Mouse (Mus musculus): ENCODE measurements around the gene Gsg1. TPM values are rescaled to one million over a fixed set of nuclear protein-coding genes. Genes with fewer than 3 reads are reported as not detected.

Gene Gsg1
- total and polyA plus RNA-seq, 3 experiments: not detected

DNA sequence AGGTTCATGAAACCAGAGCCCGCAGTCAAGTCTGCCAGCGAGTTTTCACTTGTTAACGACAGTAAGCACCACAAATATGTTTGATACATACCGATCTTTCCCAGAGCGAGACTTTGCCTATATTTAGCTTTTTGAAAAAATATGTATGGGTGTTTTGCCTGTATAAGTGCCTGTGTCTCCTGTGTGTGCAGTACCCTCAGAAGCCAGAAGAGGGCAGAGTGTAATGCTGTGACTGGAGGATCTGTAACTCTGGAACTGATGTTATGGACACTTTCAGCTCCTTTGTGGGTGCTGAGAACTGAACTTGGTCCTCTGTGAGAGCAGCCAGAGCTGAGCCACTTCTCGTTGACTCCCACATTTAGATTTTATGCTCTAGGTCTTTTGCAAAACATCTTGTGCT lies 10.0 kb upstream of the Gsg1 start:
- Histone ChIP-seq H3K27ac (ENCODE audit: control insufficient read depth, low read depth, low read length) (no peak overlapping the region), H3K4me3 (ENCODE audit: control insufficient read depth in 1 of 2, insufficient read depth in 1 of 2, low read depth in 2 of 2, low read length in 2 of 2) (no peak overlapping the region), H3K4me1 (ENCODE audit: control insufficient read depth in 1 of 2, insufficient read depth in 2 of 2, low read length in 2 of 2) (no peaks in the 10 kb centered on the region), H3K27me3 (ENCODE audit: control insufficient read depth in 1 of 2, insufficient read depth in 2 of 2, low read length in 2 of 2) (no peaks in the 10 kb centered on the region), H3K36me3 (ENCODE audit: control insufficient read depth in 1 of 2, insufficient read depth in 2 of 2, low read length in 2 of 2) (no peaks in the 10 kb centered on the region), H3K79me2 (ENCODE audit: control insufficient read depth, insufficient read depth, low read length, poor library complexity) (no peaks in the 10 kb centered on the region), H3K9ac (ENCODE audit: control insufficient read depth, low read depth, low read length, poor library complexity, severe bottlenecking) (no peak overlapping the region), H3K9me3 (replicated peaks; ENCODE audit: insufficient read depth, low read length) (no peaks in the 10 kb centered on the region)
- TF ChIP-seq SMC3 (IDR thresholded peaks at IDR 0.05; ENCODE audit: low read depth, low read length) (peak; percentile 32; the same call in 1 of the 2 replicates), CTCF (IDR thresholded peaks at IDR 0.05 in 2 of 3, conservative IDR thresholded peaks at IDR 0.05 in 1 of 3; ENCODE audit: control insufficient read depth in 1 of 3, insufficient read depth in 1 of 3, low read depth in 2 of 3, low read length in 3 of 3, poor library complexity in 1 of 3, severe bottlenecking in 1 of 3) (peak; percentile 9 to 51 (median 27); a peak in 4 of 6 replicates), MYC (IDR thresholded peaks at IDR 0.05; ENCODE audit: low read depth, low read length) (no peak), RAD21 (IDR thresholded peaks at IDR 0.05; ENCODE audit: low read depth, low read length) (peak; percentile 4)
- DNase-seq (ENCODE audit: low read depth, low spot score): peak; percentile 27

- TF ChIP-seq TBP (IDR thresholded peaks at IDR 0.05; ENCODE audit: low read depth, low read length) (no peak), ZC3H11A (IDR thresholded peaks at IDR 0.05; ENCODE audit: low read depth, low read length) (no peak), CTCF (IDR thresholded peaks at IDR 0.05 in 2 of 3, conservative IDR thresholded peaks at IDR 0.05 in 1 of 3; ENCODE audit: control insufficient read depth in 1 of 3, insufficient read depth in 1 of 3, low read depth in 2 of 3, low read length in 3 of 3, poor library complexity in 1 of 3, severe bottlenecking in 1 of 3) (no peak), TCF12 (IDR thresholded peaks at IDR 0.05; ENCODE audit: low read depth, low read length) (no peak), E2F4 (IDR thresholded peaks at IDR 0.05; ENCODE audit: borderline replicate concordance, low read depth, low read length) (no peak), ZKSCAN1 (IDR thresholded peaks at IDR 0.05; ENCODE audit: low read depth, low read length) (no peak)
- H3K79me2 ChIP-seq (ENCODE audit: control insufficient read depth, insufficient read depth, low read length, poor library complexity): no peaks in the 10 kb centered on the region
Observed at GRCm38 (mm10) chr6:135262565-135262964, 8.4 kb upstream of the Gsg1 start.

DNA sequence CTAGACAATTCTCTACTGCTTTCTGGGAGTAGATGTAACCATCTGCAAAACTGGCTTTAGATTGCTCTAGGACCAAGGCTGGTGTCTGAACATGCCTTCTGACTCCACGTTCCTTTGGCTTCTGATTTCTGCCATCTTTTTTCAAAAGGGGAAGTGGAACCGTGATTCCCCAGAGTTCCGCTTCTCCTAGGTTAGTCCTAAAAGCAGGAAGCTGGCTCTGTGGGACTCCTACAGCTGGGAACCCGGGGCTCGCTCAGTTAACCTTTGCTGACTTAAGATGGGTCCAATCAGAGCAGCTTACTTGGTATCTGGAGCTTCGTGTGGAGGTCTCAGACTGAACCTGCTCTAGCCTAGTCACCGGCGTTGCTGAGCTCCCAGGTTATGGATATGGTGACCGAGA lies 7.0 kb upstream of the Gsg1 start:
- H3K79me2 ChIP-seq (ENCODE audit: control insufficient read depth, insufficient read depth, low read length, poor library complexity): no peaks in the 10 kb centered on the region
- no peaks in the 10 kb centered on the region for H3K9me3 ChIP-seq (replicated peaks; ENCODE audit: insufficient read depth, low read length)
- H3K27me3 ChIP-seq (ENCODE audit: control insufficient read depth in 1 of 2, insufficient read depth in 2 of 2, low read length in 2 of 2): no peaks in the 10 kb centered on the region
- H3K36me3 ChIP-seq (ENCODE audit: control insufficient read depth in 1 of 2, insufficient read depth in 2 of 2, low read length in 2 of 2): no peaks in the 10 kb centered on the region
- no peak overlapping the region for H3K27ac ChIP-seq (ENCODE audit: control insufficient read depth, low read depth, low read length)
- no peaks in the 10 kb centered on the region for H3K4me1 ChIP-seq (ENCODE audit: control insufficient read depth in 1 of 2, insufficient read depth in 2 of 2, low read length in 2 of 2)
- no peak for TF ChIP-seq POLR2AphosphoS2 (IDR thresholded peaks at IDR 0.05; ENCODE audit: low read length)
- no peak for TF ChIP-seq TCF12 (IDR thresholded peaks at IDR 0.05; ENCODE audit: low read depth, low read length)
- no peak for TF ChIP-seq HCFC1 (IDR thresholded peaks at IDR 0.05; ENCODE audit: low read depth, low read length)
- no peak for TF ChIP-seq JUND (IDR thresholded peaks at IDR 0.05; ENCODE audit: low read depth, low read length)
- no peak for TF ChIP-seq MYC (IDR thresholded peaks at IDR 0.05; ENCODE audit: low read depth, low read length)
- TF ChIP-seq SMC3 (IDR thresholded peaks at IDR 0.05; ENCODE audit: low read depth, low read length): no peak
- no peak for TF ChIP-seq MEF2A (IDR thresholded peaks at IDR 0.05; ENCODE audit: extremely low read depth, insufficient replicate concordance, low read depth, low read length, poor library complexity, severe bottlenecking)
- no peak for TF ChIP-seq TBP (IDR thresholded peaks at IDR 0.05; ENCODE audit: low read depth, low read length)
- no peak for TF ChIP-seq MYB (IDR thresholded peaks at IDR 0.05; ENCODE audit: low read depth, low read length)
- no peak for TF ChIP-seq MAZ (IDR thresholded peaks at IDR 0.05; ENCODE audit: low read depth, low read length)
- H3K4me3 ChIP-seq (ENCODE audit: control insufficient read depth in 1 of 2, insufficient read depth in 1 of 2, low read depth in 2 of 2, low read length in 2 of 2): no peak overlapping the region
- H3K9ac ChIP-seq (ENCODE audit: control insufficient read depth, low read depth, low read length, poor library complexity, severe bottlenecking): no peak overlapping the region
- no peak for DNase-seq (ENCODE audit: low read depth, low spot score)

More at GRCm38 (mm10) chr6:135262565-135262964, 8.4 kb upstream of the Gsg1 start:
- Histone ChIP-seq H3K9ac (ENCODE audit: control insufficient read depth, low read depth, low read length, poor library complexity, severe bottlenecking) (no peak overlapping the region), H3K27me3 (ENCODE audit: control insufficient read depth in 1 of 2, insufficient read depth in 2 of 2, low read length in 2 of 2) (no peaks in the 10 kb centered on the region), H3K27ac (ENCODE audit: control insufficient read depth, low read depth, low read length) (no peak overlapping the region), H3K36me3 (ENCODE audit: control insufficient read depth in 1 of 2, insufficient read depth in 2 of 2, low read length in 2 of 2) (no peaks in the 10 kb centered on the region), H3K4me3 (ENCODE audit: control insufficient read depth in 1 of 2, insufficient read depth in 1 of 2, low read depth in 2 of 2, low read length in 2 of 2) (no peak overlapping the region), H3K4me1 (ENCODE audit: control insufficient read depth in 1 of 2, insufficient read depth in 2 of 2, low read length in 2 of 2) (no peaks in the 10 kb centered on the region), H3K9me3 (replicated peaks; ENCODE audit: insufficient read depth, low read length) (no peaks in the 10 kb centered on the region)
- DNase-seq (ENCODE audit: low read depth, low spot score): no peak

Data from MEL (cell line).